Mouse (Mus musculus): ENCODE results near the gene Filip1.

- TF ChIP-seq CTCF (IDR thresholded peaks at IDR 0.05; ENCODE audit: borderline replicate concordance, insufficient read depth, low read depth, low read length) (no peak), POLR2A (IDR thresholded peaks at IDR 0.05; ENCODE audit: borderline replicate concordance, insufficient read depth, low read length) (no peak)
Observed at GRCm38 (mm10) chr9:79829842-79830800, 182.5 kb downstream of the Filip1 start.
